In the genomic region with DNA sequence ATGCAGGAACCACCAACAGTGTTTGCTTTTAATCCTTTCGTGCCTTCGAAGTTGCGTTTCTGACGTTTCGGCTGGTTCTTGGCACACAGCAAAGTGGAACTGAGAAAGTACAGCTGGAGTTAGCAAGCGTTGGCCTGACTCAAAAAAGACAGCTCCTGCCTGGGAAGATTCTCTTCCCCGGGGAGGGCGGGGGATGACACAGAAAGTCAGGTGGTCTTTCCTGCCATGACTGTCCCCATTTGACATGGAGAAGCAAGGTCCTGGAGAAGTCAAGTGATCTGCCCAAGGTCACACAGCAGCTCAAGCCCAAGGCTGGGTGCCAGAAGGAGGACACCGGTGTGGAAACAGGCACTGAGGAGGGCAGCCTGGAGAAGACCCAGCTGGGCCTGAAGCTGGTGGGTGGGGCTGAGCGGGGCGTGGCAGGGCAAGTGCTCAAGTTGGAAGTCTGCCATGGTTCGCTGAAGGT, we compare ENCODE assay signal across 10 mouse cellular contexts.
DNase-seq lines count a peak whose midpoint lies in the region.
"Had no signal": no experiment of that assay in that cellular context is flagged by ENCODE, and none has a peak within 500 bp of the region (broad histone marks: within the 10 kb centered on the region; RNA-seq: fewer than 3 reads in every experiment).

No protein-coding gene starts in this region.

- DNase-seq in urinary bladder, postnatal 25 days (ENCODE audit: low spot score): peak; percentile 6
- no peak for DNase-seq in urinary bladder, adult 2 months (ENCODE audit: low spot score)
- peak; percentile 13 to 53 for DNase-seq in left cerebral cortex, adult 8-10 months (ENCODE audit: low spot score in 2 of 2)
- peak; percentile 46 for DNase-seq in lung, postnatal 25 days (ENCODE audit: low spot score)
- peak; percentile 28 for DNase-seq in testis, postnatal 14 days (ENCODE audit: low spot score)
- no peak for DNase-seq in spleen, postnatal 4 days (ENCODE audit: low spot score in 2 of 2)
- no peak for DNase-seq in urinary bladder, adult 18-20 months (ENCODE audit: low spot score in 2 of 2)
- DNase-seq in embryo, embryonic 9.5 days (ENCODE audit: extremely low spot score): no peak
- DNase-seq: embryo, embryonic 11 days; gastrocnemius, postnatal 36 days had no signal

Comparison
In these comparisons a context has a peak if more than half of its experiments do, and no peak if none do; other contexts are left out.
1. DNase-seq: peak in urinary bladder, postnatal 25 days (single experiment), left cerebral cortex, adult 8-10 months (2 of 2), lung, postnatal 25 days (single experiment) and testis, postnatal 14 days (single experiment); none in urinary bladder, adult 2 months (single experiment), spleen, postnatal 4 days (0 of 2), urinary bladder, adult 18-20 months (0 of 2) and embryo, embryonic 9.5 days (single experiment).